Mouse (Mus musculus): ENCODE data around the gene Dgkd.

The Dgkd gene

DNA sequence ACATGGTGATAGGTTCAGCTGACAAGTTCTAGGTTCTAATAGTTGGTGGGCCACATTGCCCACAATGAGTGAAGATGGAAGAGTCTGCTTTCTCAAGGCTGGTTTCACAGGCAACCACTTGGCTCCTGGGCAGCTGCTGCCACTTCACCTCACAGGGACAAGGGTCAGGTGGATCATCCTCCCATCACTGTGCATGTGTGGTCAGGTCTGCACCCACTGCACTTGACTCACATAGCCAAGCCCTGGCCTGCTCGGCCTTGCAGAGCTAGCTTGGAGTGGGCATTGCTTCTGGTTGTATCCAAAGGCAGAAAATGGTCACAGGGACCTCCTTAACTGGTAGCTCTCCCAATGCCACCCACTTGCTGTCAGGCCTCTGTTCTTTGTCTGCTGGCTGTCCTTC lies 88.7 kb downstream of the Dgkd start:
- DNase-seq = no peak

- DNase-seq = peak; percentile 45
Observed at GRCm38 (mm10) chr1:87947681-87948091, 94.6 kb downstream of the Dgkd start.

DNA sequence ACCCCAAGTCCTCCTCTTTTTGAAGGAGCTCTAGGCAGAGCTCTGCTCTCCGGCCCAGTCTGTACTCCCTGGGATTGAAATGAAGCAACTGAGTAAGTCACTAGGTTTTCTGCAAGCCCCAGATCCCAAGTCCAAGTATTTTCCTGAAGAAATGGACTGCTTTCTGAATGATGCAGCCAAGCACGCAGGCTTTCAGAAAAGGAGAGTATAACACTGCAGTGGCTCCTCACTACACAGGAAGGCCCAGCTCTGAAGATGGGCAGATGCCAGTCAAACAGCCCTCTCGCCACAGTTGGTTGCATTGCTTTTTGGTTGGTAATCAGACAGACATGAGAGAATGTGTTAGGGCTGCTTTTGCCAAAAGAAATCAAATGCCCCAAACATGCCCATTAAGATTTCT lies 98.6 kb downstream of the Dgkd start:
- no peak for DNase-seq

DNA sequence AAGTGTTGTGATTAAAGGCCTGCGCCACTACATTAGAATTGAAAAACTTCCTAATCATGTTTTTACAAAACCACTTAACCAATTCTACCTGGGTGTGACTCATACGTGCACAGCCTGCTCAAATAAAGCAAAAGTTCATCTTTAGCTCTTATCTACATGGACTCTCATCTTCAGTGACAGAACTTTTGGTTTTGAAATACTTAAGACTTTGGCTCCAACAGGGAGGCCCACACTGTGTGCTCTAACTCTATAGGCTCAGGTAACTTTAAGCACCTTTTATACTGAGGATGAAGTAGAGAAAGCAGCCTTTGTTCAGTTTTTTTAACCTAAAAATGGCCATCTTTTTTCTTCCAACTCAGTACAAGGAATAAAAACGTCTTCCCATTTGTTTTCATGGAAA lies 100.0 kb downstream of the Dgkd start:
- no peak for DNase-seq

DNA sequence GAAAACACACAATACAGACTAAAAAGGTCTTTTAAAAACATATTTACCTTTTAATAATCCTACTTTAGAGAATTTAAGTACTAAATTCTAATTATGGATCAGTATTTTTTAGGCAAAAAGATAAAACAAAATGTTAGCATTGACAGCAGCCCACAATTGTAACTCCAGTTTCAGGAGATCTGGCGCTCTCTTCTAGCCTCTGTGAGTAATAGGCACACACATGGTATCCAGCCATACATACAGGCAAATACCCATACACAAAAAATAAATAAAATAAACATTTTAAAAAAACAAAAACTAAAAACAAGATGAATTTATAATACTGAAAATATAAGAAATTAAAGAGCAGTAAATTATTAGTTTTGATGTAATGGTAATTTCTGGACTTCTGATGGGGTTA lies 105.8 kb downstream of the Dgkd start:
- DNase-seq = no peak

DNA sequence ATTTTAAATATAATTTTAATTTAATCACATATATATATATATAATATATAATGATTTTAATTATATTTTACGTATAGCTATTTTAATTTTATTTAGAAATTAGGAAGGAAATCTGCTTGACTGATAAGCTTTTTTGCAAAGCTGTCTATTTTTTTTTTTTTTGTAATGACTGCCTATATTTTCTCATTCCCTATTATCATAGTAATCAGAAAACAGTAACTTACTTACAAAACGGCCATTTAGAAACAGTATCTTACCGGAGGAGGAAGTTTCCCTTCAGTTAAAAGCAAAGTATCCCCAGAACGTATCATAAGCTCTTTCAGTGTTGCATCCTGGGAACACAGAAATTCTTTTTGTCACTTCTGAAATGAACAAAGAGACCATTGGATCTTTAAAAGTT lies 106.4 kb downstream of the Dgkd start:
- no peak for DNase-seq

GRCm38 (mm10) chr1:87959998-87960431 lies 106.9 kb downstream of the Dgkd start:
- no peak for DNase-seq

GRCm38 (mm10) chr1:87960752-87961151 lies 107.7 kb downstream of the Dgkd start:
- no peak for DNase-seq

DNA sequence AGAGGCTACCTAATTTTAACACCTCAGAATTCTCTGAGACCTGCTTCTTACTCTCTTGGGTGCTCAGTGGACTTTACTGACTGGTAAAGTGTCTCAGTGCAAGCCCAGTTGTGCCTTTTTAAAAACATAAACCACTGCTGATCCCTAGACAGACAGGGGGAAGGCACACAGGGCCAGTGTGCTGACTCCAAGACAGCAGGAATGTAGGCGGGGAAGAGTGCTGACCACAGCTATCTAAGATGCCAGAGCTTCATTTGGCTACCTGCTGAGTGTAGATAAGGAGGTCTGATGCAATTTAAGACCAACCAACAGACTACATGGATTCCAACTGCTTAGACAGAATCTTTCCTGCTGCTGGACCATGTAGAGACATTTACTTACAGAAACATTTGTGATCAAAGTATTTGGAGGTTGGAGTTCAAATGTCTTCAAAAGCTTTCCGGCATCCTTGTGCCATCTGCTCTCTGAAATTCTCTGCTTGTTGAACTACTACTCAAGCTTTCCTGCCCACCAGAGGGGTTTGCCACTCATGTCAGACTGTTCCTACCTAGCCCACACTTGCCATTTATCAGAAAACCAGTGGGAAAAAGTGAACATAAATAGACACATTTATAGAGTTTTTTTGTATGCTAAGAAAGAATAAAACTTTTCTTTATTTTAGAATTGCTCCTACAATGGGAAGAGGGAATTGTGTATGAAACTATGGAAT lies 108.5 kb downstream of the Dgkd start:
- DNase-seq = no peak

DNA sequence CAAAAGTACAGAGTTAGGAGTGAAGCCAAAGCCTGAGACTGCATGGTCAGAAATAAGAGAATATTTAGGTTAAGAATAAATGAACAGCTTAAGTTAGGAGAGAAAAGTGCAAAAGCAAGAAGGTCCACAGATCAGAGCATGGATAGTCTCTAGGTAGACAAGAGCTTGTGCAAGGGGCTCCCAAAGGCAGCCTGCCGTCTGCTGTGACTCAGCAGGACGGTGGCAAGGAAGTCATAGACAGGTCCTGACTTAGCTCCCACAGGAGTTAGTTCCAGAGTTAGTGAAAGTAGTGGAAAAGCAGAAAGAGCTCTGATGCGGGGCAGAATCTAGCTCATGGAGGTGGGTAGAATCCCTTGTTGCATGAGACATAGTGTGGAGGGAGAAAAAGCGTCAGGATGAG lies 117.3 kb downstream of the Dgkd start:
- no peak for DNase-seq

- no peak for DNase-seq
Observed at GRCm38 (mm10) chr1:87982291-87982690, 129.2 kb downstream of the Dgkd start.

- DNase-seq = no peak
Observed at GRCm38 (mm10) chr1:87992716-87993115, 139.6 kb downstream of the Dgkd start.
